Mouse (Mus musculus) erythroid progenitor cell, adult 5-6 weeks (primary cell): Measurements from ENCODE around the gene Proz. TPM values are rescaled to one million over a fixed set of nuclear protein-coding genes. Genes with fewer than 3 reads are reported as not detected.
"Not testable (repeated sequence)": the region's sequence is repeated elsewhere in the genome, so short reads cannot be mapped to it uniquely, and the experiment has no call there.

Source experiments
- ATAC-seq: replicated peaks from 2 replicates; pipeline ENCODE4 v1.8.0; 2016; ENCODE audit warnings: moderate number of reproducible peaks, mild to moderate bottlenecking, moderate TSS enrichment, inconsistent platforms; ENCODE audit not compliant: poor library complexity, low FRiP score, severe bottlenecking
- total RNA-seq, 2 experiments: library from RNA; stranded (forward) in 1 of 2; stranded (reverse) in 1 of 2; fragments of 150-400 nt in 1 of 2; fragments of 186-747, 209-891 nt in 1 of 2; gene quantifications; 2 replicates each; pipeline versions ENCODE4 v1.2.3 to v1.2.4; 2015 to 2017; ENCODE audit warnings: low replicate concordance in 2 of 2

Gene Proz
- not detected in 2 replicates for total RNA-seq (2015; ENCODE audit: low replicate concordance)
- not detected in 2 replicates for total RNA-seq (2017; ENCODE audit: low replicate concordance)

GRCm38 (mm10) chr8:13060441-13061150 is at the start of gene Proz:
Gene Proz, plus strand, starts transcription at chr8:13060914.
- no peak for ATAC-seq

- no peak for ATAC-seq
Observed at GRCm38 (mm10) chr8:13019560-13019959, 41.2 kb upstream of the Proz start.

- no peak for ATAC-seq
Observed at GRCm38 (mm10) chr8:13021830-13022229, 38.9 kb upstream of the Proz start.

GRCm38 (mm10) chr8:13025487-13026224 is 35.1 kb upstream of the Proz start, which contains the start of gene F7:
Gene F7, plus strand, starts transcription at chr8:13026034.
- no peak for ATAC-seq

- no peak for ATAC-seq
Observed at GRCm38 (mm10) chr8:13027615-13028014, 33.1 kb upstream of the Proz start.

- ATAC-seq, result no peak
Observed at GRCm38 (mm10) chr8:13028482-13028881, 32.2 kb upstream of the Proz start.

- no peak for ATAC-seq
Observed at GRCm38 (mm10) chr8:13036346-13036812, 24.3 kb upstream of the Proz start.

GRCm38 (mm10) chr8:13037015-13037414 is 23.7 kb upstream of the Proz start, which contains the start of gene F10:
Gene F10, plus strand, starts transcription at chr8:13037308.
- ATAC-seq, result no peak

- ATAC-seq, result no peak
Observed at GRCm38 (mm10) chr8:13037569-13037968, 23.1 kb upstream of the Proz start.

- no peak for ATAC-seq
Observed at GRCm38 (mm10) chr8:13039054-13039453, 21.7 kb upstream of the Proz start.

GRCm38 (mm10) chr8:13041459-13041858 is 19.3 kb upstream of the Proz start:
- no peak for ATAC-seq

GRCm38 (mm10) chr8:13047652-13048051 is 13.1 kb upstream of the Proz start:
- ATAC-seq, result no peak

GRCm38 (mm10) chr8:13050550-13050949 is 10.2 kb upstream of the Proz start:
- no peak for ATAC-seq

- no peak for ATAC-seq
Observed at GRCm38 (mm10) chr8:13057351-13057750, 3.4 kb upstream of the Proz start.

GRCm38 (mm10) chr8:13063112-13063511 is 2.4 kb downstream of the Proz start:
- ATAC-seq, result no peak

GRCm38 (mm10) chr8:13073255-13073654 is 12.5 kb downstream of the Proz start:
- 0 out of 2 replicates have a peak, but pooled peaks have one; percentile 25 for ATAC-seq

- ATAC-seq, result no peak
Observed at GRCm38 (mm10) chr8:13075044-13075443, 14.3 kb downstream of the Proz start.

GRCm38 (mm10) chr8:13075579-13075978 is 14.9 kb downstream of the Proz start:
- not testable (repeated sequence) for ATAC-seq

GRCm38 (mm10) chr8:13077542-13077941 is 16.8 kb downstream of the Proz start:
- no peak for ATAC-seq

- ATAC-seq, result peak; percentile 50
Observed at GRCm38 (mm10) chr8:13104691-13105086, 44.0 kb downstream of the Proz start.
